Mouse (Mus musculus) liver, embryonic 13.5 days (tissue): ENCODE data around the gene Cdk17. TPM values are rescaled to one million over a fixed set of nuclear protein-coding genes. Genes with fewer than 3 reads are reported as not detected.
A peak's percentile ranks its signal among the peaks of the same experiment; 100 is the strongest.

Experiments
- ATAC-seq: fragments of 200-750 bp; cut with Nextera tagmentation; 2 replicates; pipeline ENCODE4 v1.8.0; 2017; ENCODE audit warnings: low read depth, mild to moderate bottlenecking, moderate number of reproducible peaks, moderate library complexity
- DNase-seq: peaks from one replicate; pipeline ENCODE4 v3.0.0; 2022
- H3K27ac ChIP-seq: fragments of 300-500 bp; sonication (generic); 2 replicates; pipeline ENCODE4 v1.5.1; 2015; ENCODE audit warnings: moderate library complexity, mild to moderate bottlenecking, inconsistent platforms
- H3K27me3 ChIP-seq: fragments of 300-500 bp; sonication (generic); 2 replicates; pipeline ENCODE4 v1.6.1; 2015; ENCODE audit warnings: mild to moderate bottlenecking, inconsistent platforms
- H3K36me3 ChIP-seq: fragments of 300-500 bp; sonication (generic); 2 replicates; pipeline ENCODE4 v1.6.1; 2015; ENCODE audit warnings: mild to moderate bottlenecking, inconsistent platforms
- H3K4me1 ChIP-seq: fragments of 300-500 bp; sonication (generic); replicated peaks from 2 replicates; pipeline ENCODE4 v1.6.1; 2015; ENCODE audit warnings: inconsistent platforms
- H3K4me2 ChIP-seq: fragments of 300-500 bp; sonication (generic); 2 replicates; pipeline ENCODE4 v1.6.1; 2015; ENCODE audit warnings: inconsistent platforms, mild to moderate bottlenecking, moderate library complexity
- H3K4me3 ChIP-seq: fragments of 300-500 bp; sonication (generic); replicated peaks from 2 replicates; pipeline ENCODE4 v1.5.1; 2015; ENCODE audit warnings: mild to moderate bottlenecking, inconsistent platforms
- H3K9ac ChIP-seq: fragments of 300-500 bp; sonication (generic); 2 replicates; pipeline ENCODE4 v1.6.1; 2015; ENCODE audit warnings: mild to moderate bottlenecking, inconsistent platforms
- H3K9me3 ChIP-seq: fragments of 300-500 bp; sonication (generic); replicated peaks from 2 replicates; pipeline ENCODE4 v1.6.1; 2016; ENCODE audit warnings: inconsistent platforms
- WGBS: fragments of 180-500 bp; shearing (Covaris S2); methylation state at CpG from one replicate; pipeline ENCODE4 v1.1.7; 2015; ENCODE audit not compliant: insufficient replicate concordance; 5-methylcytosine and 5-hydroxymethylcytosine counted together
- polyA plus RNA-seq: library from polyadenylated mRNA; unstranded; fragments of >200 nt; fragmentation: Nextera tagmentation; extraction: Ambion mirVana; gene quantifications from 2 replicates; pipeline ENCODE4 v1.2.1, GENCODE M21; 2015

Cdk17 gene
- polyA plus RNA-seq, 1 experiment from 2014 or later = 10.1 TPM

DNA sequence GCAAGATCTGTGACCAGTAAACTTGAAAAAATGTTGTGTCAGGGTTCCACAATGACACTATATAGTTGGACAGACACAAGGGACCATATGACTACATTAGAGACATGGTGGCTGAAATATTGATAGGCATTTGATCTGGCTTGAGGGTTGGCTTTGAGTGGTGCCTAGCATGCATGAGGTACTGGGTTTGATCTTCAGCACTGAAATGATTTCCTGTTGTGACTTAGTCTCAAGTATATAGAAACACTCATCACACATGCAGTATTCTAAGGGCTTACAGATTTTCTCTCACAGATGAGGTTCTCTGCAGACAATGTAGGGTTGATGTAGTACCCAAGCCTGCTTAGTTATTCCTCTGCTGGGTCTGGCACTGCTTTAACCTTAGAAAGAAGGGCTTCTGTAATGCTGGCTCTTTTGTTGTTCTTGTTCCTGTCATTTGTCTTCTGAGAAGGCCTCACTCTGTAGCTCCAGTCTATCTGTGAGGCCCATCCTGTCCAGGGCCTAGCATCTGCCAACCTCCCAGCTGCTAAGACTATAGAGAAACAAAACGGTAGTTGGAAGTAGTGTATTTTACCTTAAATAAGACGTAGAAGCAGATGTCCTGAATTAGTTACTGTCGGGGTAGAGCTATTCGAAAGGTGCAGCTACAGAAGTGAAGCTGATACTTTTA, 44.7 kb downstream of the Cdk17 start:
- H3K4me1 ChIP-seq = peaks cover 35% of the 10 kb centered on the region
- ATAC-seq (no peak), DNase-seq (no peak)
- peaks cover 8% of the 10 kb centered on the region for H3K36me3 ChIP-seq
- 84% methylated on average over 4 of the region's 4 CpGs for WGBS
- no peak overlapping the region for H3K9ac ChIP-seq
- H3K9me3 ChIP-seq = no peaks in the 10 kb centered on the region
- H3K4me2 ChIP-seq = no peak overlapping the region
- no peak overlapping the region for H3K27ac ChIP-seq
- H3K27me3 ChIP-seq = no peaks in the 10 kb centered on the region
- H3K4me3 ChIP-seq = no peak overlapping the region

DNA sequence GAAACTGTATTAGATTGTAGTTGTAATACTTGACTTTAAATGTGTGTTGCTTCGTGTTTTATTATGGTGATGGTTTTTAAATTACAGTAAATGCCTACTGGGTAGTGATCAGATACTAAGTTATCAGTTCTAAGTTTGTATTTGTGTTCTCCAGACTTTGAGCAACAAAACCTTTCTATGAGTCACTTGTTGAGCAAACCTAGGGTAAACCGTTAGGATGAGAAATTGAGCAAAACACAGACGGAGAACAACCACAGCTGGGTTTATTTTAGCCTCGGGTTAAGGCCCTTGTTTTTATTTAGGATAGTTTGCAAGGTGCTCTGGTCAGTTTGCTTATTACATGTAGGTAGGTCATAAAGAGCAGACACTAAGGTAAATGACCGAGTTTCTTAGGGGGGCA, 46.5 kb downstream of the Cdk17 start:
- Histone ChIP-seq H3K4me2 (no peak overlapping the region), H3K27me3 (no peaks in the 10 kb centered on the region), H3K4me1 (peaks cover 29% of the 10 kb centered on the region), H3K9me3 (no peaks in the 10 kb centered on the region), H3K27ac (no peak overlapping the region), H3K9ac (no peak overlapping the region), H3K4me3 (no peak overlapping the region), H3K36me3 (peaks cover 15% of the 10 kb centered on the region)
- WGBS = 67% methylated on average over 5 of the region's 5 CpGs
- no peak for DNase-seq
- ATAC-seq = no peak

DNA sequence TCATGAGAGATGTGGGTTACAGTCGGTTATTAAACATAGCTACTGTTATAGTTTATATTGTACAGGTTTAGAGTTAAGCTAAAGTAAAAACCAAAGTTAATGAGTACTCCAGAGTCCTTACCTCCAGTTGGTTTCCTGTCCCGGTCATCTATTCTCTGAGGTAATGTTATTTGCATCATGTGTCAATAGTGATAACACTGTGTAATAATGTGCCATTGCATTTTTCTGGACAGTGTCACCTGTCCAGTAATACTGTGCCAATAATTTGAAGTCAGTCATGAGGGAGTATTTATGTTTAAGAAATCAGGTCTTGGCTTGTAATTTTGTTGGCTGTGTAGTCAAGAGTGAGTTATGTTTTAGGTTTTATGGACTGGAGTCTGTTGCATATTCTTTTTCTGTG, 52.0 kb downstream of the Cdk17 start:
- no peaks in the 10 kb centered on the region for H3K9me3 ChIP-seq
- no peak overlapping the region for H3K9ac ChIP-seq
- H3K27me3 ChIP-seq = no peaks in the 10 kb centered on the region
- peaks cover 11% of the 10 kb centered on the region for H3K4me1 ChIP-seq
- WGBS = 82% methylated on average over 2 of the region's 2 CpGs
- ATAC-seq (no peak), DNase-seq (no peak)
- H3K4me2 ChIP-seq = no peak overlapping the region
- H3K36me3 ChIP-seq = peaks cover 63% of the 10 kb centered on the region
- no peak overlapping the region for H3K27ac ChIP-seq
- H3K4me3 ChIP-seq = no peak overlapping the region

DNA sequence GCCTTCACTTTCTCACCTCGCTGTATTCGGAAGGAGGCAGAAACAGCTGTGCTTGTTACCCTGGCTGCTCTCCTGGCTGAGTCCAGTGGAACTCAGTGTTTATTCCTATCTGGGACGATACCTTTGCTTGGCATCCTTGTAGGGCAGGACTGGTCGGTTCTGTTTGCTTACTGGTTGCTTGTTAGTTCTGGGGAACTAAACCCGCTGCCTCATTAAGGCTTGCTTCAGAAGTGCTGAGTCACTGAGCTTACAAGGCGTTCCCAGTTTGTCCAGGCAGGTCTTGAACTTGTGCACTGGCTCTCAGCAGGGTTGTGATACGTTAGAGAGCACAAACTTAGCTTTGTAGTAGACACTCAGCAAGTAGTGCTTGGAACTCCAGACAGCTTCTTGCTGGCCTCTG, 52.7 kb downstream of the Cdk17 start:
- no peak for DNase-seq
- WGBS = 76% methylated on average over 7 of the region's 7 CpGs

DNA sequence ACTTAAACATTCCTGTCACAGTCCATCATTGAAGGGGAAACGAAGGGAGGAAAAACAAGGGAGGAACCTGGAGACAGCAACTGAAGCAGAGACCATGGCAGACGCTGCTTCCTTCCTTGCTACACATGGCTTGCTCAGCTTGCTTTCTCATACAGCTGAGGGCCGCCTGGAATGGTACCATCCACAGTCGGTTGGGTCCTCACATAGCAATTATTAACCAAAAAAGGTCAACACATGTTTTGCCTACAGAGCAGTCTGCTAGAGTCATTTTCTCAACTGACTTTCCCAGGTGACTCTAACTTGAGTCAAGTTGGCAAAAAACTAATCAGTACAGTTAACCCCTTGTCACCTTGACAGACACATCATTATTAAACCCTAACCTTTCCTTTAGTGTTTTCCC, 53.6 kb downstream of the Cdk17 start:
- Histone ChIP-seq H3K9me3 (no peaks in the 10 kb centered on the region), H3K9ac (no peak overlapping the region), H3K27ac (no peak overlapping the region), H3K27me3 (no peaks in the 10 kb centered on the region), H3K4me3 (no peak overlapping the region), H3K36me3 (peaks cover 69% of the 10 kb centered on the region), H3K4me1 (peaks cover 11% of the 10 kb centered on the region), H3K4me2 (no peak overlapping the region)
- ATAC-seq (no peak), DNase-seq (no peak)
- WGBS = 70% methylated on average over 4 of the region's 4 CpGs

More for the DNA sequence above, 52.7 kb downstream of the Cdk17 start:
- no peak overlapping the region for H3K4me3 ChIP-seq
- no peak overlapping the region for H3K9ac ChIP-seq
- H3K9me3 ChIP-seq = no peaks in the 10 kb centered on the region
- peaks cover 66% of the 10 kb centered on the region for H3K36me3 ChIP-seq
- H3K27me3 ChIP-seq = no peaks in the 10 kb centered on the region
- peak overlapping the region; percentile 18; the same call in 1 of the 2 replicates for H3K27ac ChIP-seq
- H3K4me1 ChIP-seq = peaks cover 11% of the 10 kb centered on the region
- no peak overlapping the region for H3K4me2 ChIP-seq
- no peak; the same call in 1 of the 2 replicates for ATAC-seq

DNA sequence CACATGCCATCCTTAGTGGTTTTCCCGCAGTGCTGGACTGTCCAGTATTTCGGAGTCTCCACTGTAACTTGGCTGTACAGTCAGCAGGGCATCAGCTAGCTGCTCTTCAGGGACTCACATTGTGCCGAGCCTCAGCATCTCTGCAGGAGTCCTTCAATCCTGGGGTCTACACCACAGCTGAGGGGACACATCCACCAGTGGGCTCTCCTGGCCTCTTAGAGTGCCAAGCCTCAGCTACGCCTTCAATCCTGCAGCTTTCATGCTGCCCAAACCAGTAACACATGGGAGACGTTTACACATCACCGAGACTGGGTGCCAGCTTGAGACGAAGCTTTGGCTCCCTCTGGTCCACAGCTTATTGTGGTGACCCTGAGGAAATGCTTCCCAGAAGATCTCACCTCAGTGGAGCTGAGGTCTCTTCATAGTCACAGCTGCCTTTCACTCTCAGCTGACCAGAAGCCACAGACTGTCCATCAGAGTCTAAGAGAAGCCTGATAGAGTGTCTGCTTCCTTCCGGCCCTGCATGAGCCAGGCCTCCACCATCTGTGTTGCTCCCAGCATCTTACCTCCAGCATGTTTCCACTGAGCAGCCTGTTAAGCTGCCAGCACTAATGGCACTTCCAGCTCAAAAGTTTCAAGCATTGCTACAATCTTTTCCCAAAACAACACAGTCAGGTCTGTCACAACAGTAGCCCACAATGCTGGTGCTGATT, 54.5 kb downstream of the Cdk17 start:
- H3K36me3 ChIP-seq = peaks cover 72% of the 10 kb centered on the region

DNA sequence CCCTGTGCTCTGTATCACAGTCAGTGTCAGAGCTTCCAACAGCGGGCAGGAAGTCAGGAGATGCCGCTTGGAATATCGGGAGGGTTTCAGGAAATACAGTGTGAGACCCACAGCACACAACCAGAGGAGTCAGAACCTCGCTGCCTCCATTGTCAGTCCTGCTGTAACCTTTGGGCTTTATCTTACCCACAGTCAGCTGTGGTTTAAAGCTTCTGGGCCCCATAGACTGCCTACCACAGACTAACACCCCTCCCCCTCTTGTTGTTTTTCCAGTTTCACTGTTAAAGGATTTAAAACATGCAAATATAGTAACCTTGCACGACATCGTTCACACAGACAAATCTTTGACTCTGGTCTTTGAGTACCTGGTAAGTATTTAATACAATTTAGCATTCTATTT, 65.1 kb downstream of the Cdk17 start:
- 53% methylated on average over 6 of the region's 6 CpGs for WGBS
- Histone ChIP-seq H3K9me3 (no peaks in the 10 kb centered on the region), H3K36me3 (peaks cover 43% of the 10 kb centered on the region), H3K4me1 (peaks cover 7% of the 10 kb centered on the region; the same call in 1 of the 2 replicates), H3K4me3 (no peak overlapping the region), H3K4me2 (no peak overlapping the region), H3K27ac (no peak overlapping the region), H3K27me3 (no peaks in the 10 kb centered on the region), H3K9ac (no peak overlapping the region)
- DNase-seq (no peak), ATAC-seq (no peak; the same call in 1 of the 2 replicates)

More for the DNA sequence above, 54.5 kb downstream of the Cdk17 start:
- Histone ChIP-seq H3K27me3 (no peaks in the 10 kb centered on the region), H3K4me1 (peaks cover 11% of the 10 kb centered on the region), H3K4me2 (no peak overlapping the region), H3K4me3 (no peak overlapping the region), H3K27ac (no peak overlapping the region), H3K9me3 (no peaks in the 10 kb centered on the region), H3K9ac (no peak overlapping the region)
- ATAC-seq = no peak
- WGBS = 81% methylated on average over 8 of the region's 8 CpGs
- no peak for DNase-seq

DNA sequence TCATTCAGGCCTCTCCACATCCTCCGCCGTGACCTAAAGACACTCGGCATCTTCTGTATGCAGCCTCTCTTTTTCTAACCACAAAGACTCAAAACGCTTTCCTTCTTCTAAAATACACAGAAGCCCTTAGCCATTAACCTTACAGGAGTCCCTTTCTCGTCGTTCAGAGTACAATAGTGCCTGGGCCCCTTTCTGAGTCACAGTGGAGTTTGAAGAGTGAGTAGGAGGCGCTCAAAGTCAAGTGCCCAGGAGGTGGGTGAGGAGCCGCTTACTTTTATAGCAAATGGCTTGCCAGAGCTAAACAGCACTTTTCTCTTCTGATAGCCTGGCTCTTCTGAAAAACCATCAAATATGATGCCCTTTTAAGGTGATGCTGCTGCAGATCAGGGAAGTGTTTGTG, 67.2 kb downstream of the Cdk17 start:
- DNase-seq (no peak), ATAC-seq (no peak)
- peaks cover 61% of the 10 kb centered on the region for H3K36me3 ChIP-seq
- H3K27me3 ChIP-seq = no peaks in the 10 kb centered on the region
- WGBS = 68% methylated on average over 8 of the region's 8 CpGs
- no peak overlapping the region for H3K4me2 ChIP-seq
- H3K27ac ChIP-seq = no peak overlapping the region
- H3K4me1 ChIP-seq = peaks cover 7% of the 10 kb centered on the region; the same call in 1 of the 2 replicates
- H3K9ac ChIP-seq = no peak overlapping the region
- no peak overlapping the region for H3K4me3 ChIP-seq
- H3K9me3 ChIP-seq = no peaks in the 10 kb centered on the region

DNA sequence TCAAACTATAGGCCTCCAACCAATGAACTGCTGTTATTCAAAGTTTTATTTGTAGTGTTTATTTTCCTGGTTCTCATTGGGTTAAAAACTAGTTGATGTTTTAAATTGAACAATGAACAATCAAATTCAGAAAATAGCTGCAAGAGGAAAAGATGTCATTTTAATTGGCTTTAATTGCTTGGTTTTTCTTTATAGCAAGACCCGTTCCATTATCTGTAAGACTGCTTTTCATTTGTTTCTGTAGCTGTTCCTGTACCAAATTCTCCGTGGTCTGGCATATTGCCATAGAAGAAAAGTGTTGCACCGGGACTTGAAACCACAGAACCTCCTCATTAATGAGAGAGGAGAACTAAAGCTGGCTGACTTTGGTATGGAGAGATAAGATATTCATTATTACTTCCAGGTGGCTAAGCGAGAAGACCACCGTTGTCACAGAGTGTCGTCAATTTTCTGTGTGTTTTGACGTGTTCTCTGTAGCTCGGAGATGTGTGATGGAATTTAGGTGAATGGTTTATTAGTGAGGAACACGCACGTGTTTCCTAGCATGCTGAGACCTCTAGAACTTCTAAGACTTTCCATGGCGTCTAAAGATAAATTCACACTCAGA, 67.8 kb downstream of the Cdk17 start:
- Histone ChIP-seq H3K27ac (no peak overlapping the region; the same call in 1 of the 2 replicates), H3K36me3 (peaks cover 66% of the 10 kb centered on the region), H3K9ac (no peak overlapping the region), H3K4me2 (no peak overlapping the region), H3K27me3 (no peaks in the 10 kb centered on the region), H3K4me3 (no peak overlapping the region), H3K9me3 (no peaks in the 10 kb centered on the region), H3K4me1 (peaks cover 7% of the 10 kb centered on the region; the same call in 1 of the 2 replicates)
- DNase-seq = no peak
- ATAC-seq = no peak
- 49% methylated on average over 11 of the region's 11 CpGs for WGBS

DNA sequence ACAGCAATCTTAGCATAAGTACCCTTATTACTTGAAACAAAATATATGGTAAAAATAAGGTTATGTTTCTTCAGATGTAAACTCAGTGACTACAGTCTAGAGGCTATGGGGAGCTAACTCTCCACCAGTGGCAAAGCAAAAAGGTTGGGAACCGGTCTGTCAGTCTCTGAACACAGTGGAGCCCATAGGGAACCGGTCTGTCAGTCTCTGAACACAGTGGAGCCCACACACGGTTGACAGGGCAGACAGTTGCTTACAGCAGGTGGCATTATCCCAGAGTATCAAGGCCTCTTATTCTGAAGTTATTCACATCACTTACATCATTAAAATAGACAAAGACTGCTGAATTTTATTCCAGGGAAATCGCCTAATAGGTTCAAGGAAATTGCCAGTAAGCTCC, 70.8 kb downstream of the Cdk17 start:
- Histone ChIP-seq H3K27me3 (no peaks in the 10 kb centered on the region), H3K27ac (no peak overlapping the region), H3K9ac (no peak overlapping the region), H3K4me1 (no peaks in the 10 kb centered on the region; the same call in 1 of the 2 replicates), H3K9me3 (no peaks in the 10 kb centered on the region), H3K4me2 (no peak overlapping the region), H3K4me3 (no peak overlapping the region), H3K36me3 (peaks cover 71% of the 10 kb centered on the region)
- DNase-seq (no peak), ATAC-seq (no peak)
- WGBS = 79% methylated on average over 4 of the region's 4 CpGs

DNA sequence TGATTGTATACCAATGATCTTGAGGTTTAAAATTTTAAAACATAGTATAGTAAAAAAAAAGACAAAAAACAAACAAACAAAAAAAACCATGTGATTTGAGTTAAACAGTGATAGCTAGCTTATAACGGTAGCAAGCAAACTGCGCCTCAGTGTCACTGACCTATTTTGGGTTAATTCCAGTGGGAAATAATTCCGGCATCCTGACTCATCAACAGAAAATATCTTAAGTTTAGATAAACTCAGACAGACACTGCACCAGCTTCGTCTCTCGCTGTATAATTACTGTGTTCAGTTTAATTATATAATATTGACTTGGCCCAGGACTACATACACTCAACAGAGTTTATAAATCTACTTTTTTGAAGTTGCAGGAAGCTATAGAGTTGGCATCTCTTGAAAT, 71.2 kb downstream of the Cdk17 start:
- ATAC-seq (no peak), DNase-seq (no peak)
- H3K27me3 ChIP-seq = no peaks in the 10 kb centered on the region
- no peak overlapping the region for H3K9ac ChIP-seq
- H3K27ac ChIP-seq = no peak overlapping the region
- no peak overlapping the region for H3K4me3 ChIP-seq
- H3K36me3 ChIP-seq = peaks cover 68% of the 10 kb centered on the region
- no peak overlapping the region for H3K4me2 ChIP-seq
- no peaks in the 10 kb centered on the region; the same call in 1 of the 2 replicates for H3K4me1 ChIP-seq
- no peaks in the 10 kb centered on the region for H3K9me3 ChIP-seq
- WGBS = 90% methylated on average over 5 of the region's 5 CpGs
